Mouse (Mus musculus) forebrain, embryonic 11.5 days (tissue): Measurements from ENCODE around the gene Nrgn. TPM values are rescaled to one million over a fixed set of nuclear protein-coding genes. Genes with fewer than 3 reads are reported as not detected.

Experiments
- ATAC-seq: fragments of 200-750 bp; cut with Nextera tagmentation; replicated peaks from 2 replicates; pipeline ENCODE4 v1.8.0; 2017; ENCODE audit warnings: moderate TSS enrichment; ENCODE audit not compliant: low FRiP score
- DNase-seq: peaks from one replicate; pipeline ENCODE4 v3.0.0-alpha.2; 2017; ENCODE audit warnings: low spot score
- H3K27ac ChIP-seq: fragments of 300-500 bp; sonication (generic); 2 replicates; pipeline ENCODE4 v1.5.1; 2014; ENCODE audit warnings: low read depth, low read length
- H3K27me3 ChIP-seq: fragments of 300-500 bp; sonication (generic); 2 replicates; pipeline ENCODE4 v1.6.1; 2014; ENCODE audit warnings: mild to moderate bottlenecking, low read length, mixed read lengths; ENCODE audit not compliant: control insufficient read depth, insufficient read depth
- H3K36me3 ChIP-seq: fragments of 300-500 bp; sonication (generic); 2 replicates; pipeline ENCODE4 v1.6.1; 2014; ENCODE audit warnings: mild to moderate bottlenecking, low read length, moderate library complexity, mixed read lengths; ENCODE audit not compliant: control insufficient read depth, insufficient read depth
- H3K4me1 ChIP-seq: fragments of 300-500 bp; sonication (generic); replicated peaks from 2 replicates; pipeline ENCODE4 v1.6.1; 2014; ENCODE audit warnings: low read length, mixed read lengths; ENCODE audit not compliant: control insufficient read depth, insufficient read depth
- H3K4me2 ChIP-seq: fragments of 300-500 bp; sonication (generic); 2 replicates; pipeline ENCODE4 v1.6.1; 2014; ENCODE audit warnings: low read depth, mild to moderate bottlenecking, low read length, moderate library complexity, mixed read lengths; ENCODE audit not compliant: severe bottlenecking
- H3K4me3 ChIP-seq: fragments of 300-500 bp; sonication (generic); 2 replicates; pipeline ENCODE4 v1.5.1; 2014; ENCODE audit warnings: low read depth, low read length
- H3K9ac ChIP-seq: fragments of 300-500 bp; sonication (generic); 2 replicates; pipeline ENCODE4 v1.6.1; 2014; ENCODE audit warnings: low read length
- H3K9me3 ChIP-seq: fragments of 300-500 bp; sonication (generic); 2 replicates; pipeline ENCODE4 v1.6.1; 2016; ENCODE audit warnings: low read length, mixed read lengths; ENCODE audit not compliant: control insufficient read depth
- WGBS: fragments of 180-500 bp; shearing (Covaris S2); extraction: QIAGEN DNeasy Blood & Tissue Kit; methylation state at CpG from one replicate; pipeline ENCODE4 v1.1.7; 2014; 5-methylcytosine and 5-hydroxymethylcytosine counted together
- polyA plus RNA-seq: library from polyadenylated mRNA; unstranded; fragments of >200 nt; fragmentation: Nextera tagmentation; extraction: Ambion mirVana; gene quantifications from 2 replicates; pipeline ENCODE4 v1.2.1, GENCODE M21; 2014

Nrgn gene
- polyA plus RNA-seq, 1 experiment from 2014 or later: 3.4 TPM

- Histone ChIP-seq H3K4me1 (peaks cover 3% of the 10 kb centered on the region; the same call in 1 of the 2 replicates), H3K9me3 (no peaks in the 10 kb centered on the region), H3K36me3 (no peaks in the 10 kb centered on the region), H3K4me3 (no peak overlapping the region), H3K27ac (no peak overlapping the region), H3K9ac (no peak overlapping the region), H3K4me2 (no peak overlapping the region), H3K27me3 (peaks cover 4% of the 10 kb centered on the region)
- 89% methylated on average over 4 of the region's 4 CpGs for WGBS
- ATAC-seq: no peak
- DNase-seq: no peak
These were observed 12.5 kb downstream of the Nrgn start for GRCm38 (mm10) chr9:37540226-37540625.

GRCm38 (mm10) chr9:37539170-37540025, 13.3 kb downstream of the Nrgn start, which contains the start of gene Vsig2:
TSS of gene Vsig2 (plus strand) at chr9:37539255.
- H3K36me3 ChIP-seq: no peaks in the 10 kb centered on the region

GRCm38 (mm10) chr9:37537658-37538250, 14.9 kb downstream of the Nrgn start:
- H3K4me2 ChIP-seq: no peak overlapping the region
- no peaks in the 10 kb centered on the region for H3K4me1 ChIP-seq
- ATAC-seq (no peak), DNase-seq (no peak)
- H3K4me3 ChIP-seq: no peak overlapping the region
- H3K36me3 ChIP-seq: no peaks in the 10 kb centered on the region
- 78% methylated on average over 5 of the region's 5 CpGs for WGBS
- H3K9me3 ChIP-seq: no peaks in the 10 kb centered on the region
- no peak overlapping the region for H3K9ac ChIP-seq
- no peaks in the 10 kb centered on the region for H3K27me3 ChIP-seq
- H3K27ac ChIP-seq: no peak overlapping the region

More at GRCm38 (mm10) chr9:37539170-37540025, 13.3 kb downstream of the Nrgn start, which contains the start of gene Vsig2:
- H3K4me2 ChIP-seq: no peak within 1 kb of the TSS
- H3K9me3 ChIP-seq: no peaks in the 10 kb centered on the region
- WGBS: 46% methylated on average over 23 of the region's 23 CpGs
- H3K9ac ChIP-seq: no peak within 1 kb of the TSS
- no peak for DNase-seq
- H3K27me3 ChIP-seq: no peaks in the 10 kb centered on the region
- ATAC-seq: no peak
- no peaks in the 10 kb centered on the region for H3K4me1 ChIP-seq
- H3K27ac ChIP-seq: no peak within 1 kb of the TSS
- H3K4me3 ChIP-seq: no peak within 1 kb of the TSS

GRCm38 (mm10) chr9:37536851-37537250, 15.9 kb downstream of the Nrgn start:
- Histone ChIP-seq H3K9me3 (no peaks in the 10 kb centered on the region), H3K27ac (no peak overlapping the region), H3K4me2 (no peak overlapping the region), H3K36me3 (no peaks in the 10 kb centered on the region), H3K4me3 (no peak overlapping the region), H3K4me1 (no peaks in the 10 kb centered on the region), H3K9ac (no peak overlapping the region), H3K27me3 (peaks cover 4% of the 10 kb centered on the region; the same call in 1 of the 2 replicates)
- no peak for ATAC-seq
- 82% methylated on average over 4 of the region's 4 CpGs for WGBS
- DNase-seq: no peak

GRCm38 (mm10) chr9:37530888-37531705, 21.6 kb downstream of the Nrgn start:
- Histone ChIP-seq H3K4me1 (peaks cover 12% of the 10 kb centered on the region; the same call in 1 of the 2 replicates), H3K4me3 (peak overlapping the region; percentile 25), H3K9me3 (no peaks in the 10 kb centered on the region), H3K4me2 (peak overlapping the region; percentile 47), H3K36me3 (no peaks in the 10 kb centered on the region), H3K27ac (no peak overlapping the region), H3K9ac (peak overlapping the region; percentile 23), H3K27me3 (peaks cover 56% of the 10 kb centered on the region)
- WGBS: 1% methylated on average over 31 of the region's 31 CpGs
- ATAC-seq: peak; percentile 72
- peak; percentile 77 for DNase-seq

GRCm38 (mm10) chr9:37530031-37530887, 22.4 kb downstream of the Nrgn start:
- no peaks in the 10 kb centered on the region for H3K9me3 ChIP-seq
- peak overlapping the region; percentile 47 for H3K4me2 ChIP-seq
- peak; percentile 71 for DNase-seq
- WGBS: under 1% methylated on average over 32 of the region's 32 CpGs
- no peaks in the 10 kb centered on the region for H3K36me3 ChIP-seq
- peaks cover 59% of the 10 kb centered on the region for H3K27me3 ChIP-seq
- no peak overlapping the region for H3K27ac ChIP-seq
- H3K4me1 ChIP-seq: peaks cover 12% of the 10 kb centered on the region; the same call in 1 of the 2 replicates
- peak overlapping the region; percentile 25 for H3K4me3 ChIP-seq
- H3K9ac ChIP-seq: peak overlapping the region; percentile 36
- peak; percentile 55 for ATAC-seq

GRCm38 (mm10) chr9:37528225-37528970, 24.3 kb downstream of the Nrgn start:
- Histone ChIP-seq H3K9ac (no peak overlapping the region), H3K4me1 (peaks cover 12% of the 10 kb centered on the region; the same call in 1 of the 2 replicates), H3K4me3 (no peak overlapping the region), H3K27me3 (peaks cover 59% of the 10 kb centered on the region), H3K9me3 (no peaks in the 10 kb centered on the region), H3K27ac (no peak overlapping the region), H3K4me2 (no peak overlapping the region), H3K36me3 (no peaks in the 10 kb centered on the region; the same call in 1 of the 2 replicates)
- ATAC-seq: no peak
- WGBS: 18% methylated on average over 9 of the region's 9 CpGs
- no peak for DNase-seq
